Mouse (Mus musculus) megakaryocyte, adult 5-6 weeks (primary cell): ENCODE data around the gene Srrm3. TPM values are rescaled to one million over a fixed set of nuclear protein-coding genes. Genes with fewer than 3 reads are reported as not detected.
A peak's percentile ranks its signal among the peaks of the same experiment; 100 is the strongest.

ENCODE experiments used
- ATAC-seq: 2 replicates; pipeline ENCODE4 v1.8.0; 2016; ENCODE audit warnings: mild to moderate bottlenecking, inconsistent platforms; ENCODE audit not compliant: poor library complexity, severe bottlenecking
- total RNA-seq, 2 experiments: library from RNA; stranded (forward) in 1 of 2; stranded (reverse) in 1 of 2; fragments of 153-499, 151-499 nt in 1 of 2; fragments of 221-1000, 200-1000 nt in 1 of 2; gene quantifications; 2 replicates each; pipeline versions ENCODE4 v1.2.3 to v1.2.4; 2015 to 2017

The Srrm3 gene
- total RNA-seq, 2 experiments from 2014 or later, result not detected

- ATAC-seq, result no peak
Observed at GRCm38 (mm10) chr5:135903058-135903457, 96.4 kb downstream of the Srrm3 start.

- peak; percentile 76 for ATAC-seq
Observed at GRCm38 (mm10) chr5:135903551-135904151, 97.0 kb downstream of the Srrm3 start.

- ATAC-seq, result no peak
Observed at GRCm38 (mm10) chr5:135904259-135904658, 97.6 kb downstream of the Srrm3 start.

GRCm38 (mm10) chr5:135905320-135906225 lies 98.9 kb downstream of the Srrm3 start:
- ATAC-seq, result no peak

DNA sequence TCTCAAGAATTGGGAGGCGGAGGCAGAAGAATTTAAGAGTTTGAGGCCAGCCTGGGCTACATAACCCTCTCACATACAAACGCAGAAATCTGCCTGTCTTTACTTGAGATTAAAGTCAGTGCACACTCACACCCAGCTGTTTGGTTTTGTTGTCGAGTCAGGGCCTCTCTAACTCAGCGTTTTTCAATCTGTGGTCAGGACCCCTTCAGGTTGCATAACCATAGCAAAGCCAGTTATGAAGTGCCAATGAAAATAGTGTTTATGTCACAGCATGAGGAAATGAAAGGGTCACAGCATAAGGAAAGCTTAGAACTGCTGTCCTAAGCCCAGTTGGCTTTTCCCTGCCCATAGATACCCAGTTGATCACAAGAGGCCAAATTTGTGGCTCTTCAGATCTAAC lies 100.2 kb downstream of the Srrm3 start:
- peak; percentile 56 for ATAC-seq

- no peak for ATAC-seq
Observed at GRCm38 (mm10) chr5:135907256-135907655, 100.6 kb downstream of the Srrm3 start.

- ATAC-seq, result no peak
Observed at GRCm38 (mm10) chr5:135908185-135908584, 101.5 kb downstream of the Srrm3 start.

DNA sequence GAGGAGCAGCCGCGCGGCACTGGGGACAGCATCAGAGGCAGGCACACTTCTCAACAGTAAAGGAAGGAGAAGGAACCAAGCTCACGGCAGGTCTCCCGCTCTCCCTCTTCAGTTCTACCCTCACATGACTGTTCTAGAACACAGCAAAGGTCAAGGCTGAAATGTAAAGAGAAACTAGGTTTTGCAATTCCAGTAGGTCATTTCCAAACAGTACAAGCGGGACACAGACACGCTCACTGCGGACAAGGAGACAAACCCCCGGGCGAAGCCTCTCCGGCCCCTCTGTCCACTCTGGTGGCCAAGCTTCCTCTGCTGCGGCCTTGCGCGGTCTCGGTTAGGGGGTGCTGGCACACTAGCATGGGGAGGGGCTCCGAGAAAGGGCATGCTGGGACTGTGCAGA lies 102.3 kb downstream of the Srrm3 start:
- no peak; the same call in 1 of the 2 replicates for ATAC-seq

DNA sequence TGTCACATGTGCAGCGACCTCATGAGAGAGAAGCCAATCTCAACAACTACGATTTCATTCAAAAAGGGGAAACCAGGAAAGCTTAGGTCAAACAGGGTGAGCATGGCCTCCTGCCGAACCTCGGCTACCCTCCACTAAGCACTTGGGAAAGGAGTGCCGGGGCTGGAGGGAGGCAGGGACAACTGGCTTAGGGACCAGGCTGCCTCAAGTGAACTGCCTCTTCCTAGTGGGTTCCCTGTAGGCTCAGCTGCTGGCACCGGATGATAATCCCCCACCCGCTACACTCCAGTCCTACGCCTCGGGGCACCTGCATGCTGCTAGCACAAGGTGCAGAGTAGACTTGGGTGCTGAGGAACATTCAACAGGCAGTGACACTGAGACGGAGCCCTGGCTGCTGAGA lies 103.0 kb downstream of the Srrm3 start:
- no peak for ATAC-seq

DNA sequence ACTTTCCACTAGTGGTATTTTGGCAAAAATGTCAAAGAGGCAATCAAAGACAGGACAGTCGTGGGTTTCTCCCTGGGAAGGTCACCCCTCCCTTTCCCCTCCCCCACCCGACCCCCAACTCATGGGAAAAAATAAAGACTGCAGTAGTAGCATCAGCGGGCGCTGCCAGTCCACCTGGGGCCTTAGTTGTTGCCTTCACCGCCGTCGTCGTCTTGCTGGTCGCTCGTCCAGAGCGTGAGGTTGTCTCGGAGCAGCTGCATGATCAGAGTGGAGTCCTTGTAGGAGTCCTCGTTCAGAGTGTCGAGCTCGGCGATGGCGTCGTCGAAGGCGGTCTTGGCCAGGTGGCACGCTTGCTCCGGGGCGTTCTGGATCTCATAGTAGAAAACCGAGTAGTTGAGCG lies 104.1 kb downstream of the Srrm3 start:
- no peak for ATAC-seq

GRCm38 (mm10) chr5:135911633-135912220 lies 105.0 kb downstream of the Srrm3 start:
- no peak for ATAC-seq

DNA sequence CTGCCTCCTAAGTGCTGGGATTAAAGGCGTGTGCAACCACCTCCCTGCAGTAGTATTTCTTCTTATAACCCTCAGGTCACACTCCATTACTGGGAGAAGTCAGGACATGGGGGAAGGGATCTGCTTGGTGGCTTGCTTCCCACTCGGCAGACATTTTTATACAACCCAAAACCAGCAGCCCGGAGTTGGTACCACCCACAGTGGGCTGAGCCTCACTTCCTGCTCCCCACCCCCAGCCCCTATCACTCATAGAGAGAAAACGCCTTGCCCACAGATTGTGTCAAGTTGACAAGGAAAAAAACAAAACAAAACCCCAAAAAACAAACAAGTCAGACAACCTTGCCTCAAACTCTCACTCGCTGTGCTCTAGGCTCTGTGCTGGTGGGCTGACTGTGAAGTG lies 106.5 kb downstream of the Srrm3 start:
- peak; percentile 36; the same call in 1 of the 2 replicates for ATAC-seq

- peak; percentile 20; the same call in 1 of the 2 replicates for ATAC-seq
Observed at GRCm38 (mm10) chr5:135914156-135914555, 107.5 kb downstream of the Srrm3 start.

GRCm38 (mm10) chr5:135916051-135916565 lies 109.4 kb downstream of the Srrm3 start:
- ATAC-seq, result peak; percentile 38; the same call in 1 of the 2 replicates

DNA sequence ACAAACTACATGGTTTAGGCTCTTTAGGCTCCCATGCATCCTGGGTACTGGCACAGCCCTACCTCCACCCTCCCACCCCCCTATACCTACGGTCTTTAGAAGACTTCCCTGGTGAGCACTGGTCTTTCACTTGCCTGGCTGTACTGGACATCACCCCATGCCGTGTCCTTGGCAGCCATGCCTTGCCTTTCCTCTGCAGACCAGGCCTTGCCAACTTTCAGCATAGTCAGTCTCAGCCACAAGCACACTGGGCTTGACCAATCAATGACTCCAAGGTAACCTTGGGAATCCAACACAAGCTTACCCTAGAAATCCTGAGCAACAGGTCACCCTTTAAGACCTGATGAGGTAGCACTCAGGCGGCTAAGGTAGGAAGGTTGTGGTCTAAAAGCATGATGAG lies 109.9 kb downstream of the Srrm3 start:
- no peak for ATAC-seq

DNA sequence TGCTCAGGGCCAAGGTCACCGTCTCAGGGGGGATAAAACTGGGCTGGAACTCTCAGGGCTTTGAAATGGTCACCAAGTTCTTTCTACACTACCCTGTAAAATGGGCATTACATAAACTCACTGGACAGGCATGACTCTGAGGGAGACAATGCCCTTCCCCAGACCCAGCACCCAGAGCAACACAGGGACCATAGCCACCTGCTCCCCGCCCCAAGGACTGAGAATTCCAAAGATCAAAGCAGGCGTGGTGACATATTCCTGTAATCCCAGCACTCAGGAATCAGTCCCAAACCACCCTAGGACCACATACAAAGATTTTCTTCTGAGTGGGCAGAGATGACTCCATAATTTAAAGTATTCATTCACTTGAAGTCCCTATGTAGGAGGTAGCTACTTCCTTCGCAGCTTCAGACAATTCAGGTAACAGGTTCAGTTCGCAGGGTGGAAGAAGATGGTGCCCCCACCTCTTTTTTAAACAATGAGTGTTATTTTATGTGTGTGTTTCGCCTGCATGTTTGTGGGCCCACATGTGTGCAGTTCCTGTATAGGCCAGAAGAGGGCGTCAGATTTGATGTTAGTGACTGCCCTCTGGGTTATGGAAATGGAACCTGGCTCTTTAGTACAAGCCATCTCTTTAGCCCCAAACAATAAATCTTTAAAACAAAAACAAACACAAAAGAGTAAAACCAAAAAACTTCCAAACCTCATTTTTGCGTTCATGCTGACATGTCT lies 110.8 kb downstream of the Srrm3 start:
- ATAC-seq, result no peak

DNA sequence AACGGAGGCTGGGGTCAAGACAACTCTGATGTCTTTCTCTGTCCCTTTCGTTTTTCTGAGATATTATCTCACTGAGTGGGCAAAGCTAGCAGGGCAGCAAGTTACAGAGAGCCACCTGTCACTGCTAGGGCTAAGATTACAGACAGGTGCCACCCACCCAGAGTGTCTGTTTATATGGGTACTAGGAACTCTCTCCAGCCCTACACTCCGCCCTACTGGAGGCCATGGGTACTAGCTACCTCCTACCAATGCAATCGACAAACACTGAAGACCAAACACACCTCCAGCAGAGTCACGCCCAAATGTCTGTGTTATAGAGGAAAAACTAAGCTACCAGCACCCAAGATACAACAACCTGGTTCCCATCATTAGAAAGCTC lies 111.4 kb downstream of the Srrm3 start:
- ATAC-seq, result no peak

- no peak for ATAC-seq
Observed at GRCm38 (mm10) chr5:135918593-135918992, 111.9 kb downstream of the Srrm3 start.

DNA sequence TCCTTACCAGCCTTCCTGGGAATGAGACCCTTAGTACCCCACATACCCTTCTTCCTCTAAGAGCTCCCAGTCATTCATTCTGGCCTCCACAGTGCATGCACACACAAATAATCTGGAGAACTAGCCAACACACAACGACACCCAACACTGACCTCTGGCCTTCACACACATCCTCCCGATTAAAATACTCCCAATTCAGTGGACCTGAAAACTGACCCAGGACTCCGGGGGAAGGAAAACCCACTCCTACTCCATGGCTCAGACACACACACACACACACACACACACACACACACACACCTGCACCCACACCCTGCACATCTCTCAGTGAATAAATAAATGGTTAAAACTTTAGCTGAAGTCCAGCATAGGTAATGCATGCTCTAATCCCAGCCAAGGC lies 113.2 kb downstream of the Srrm3 start:
- no peak for ATAC-seq

DNA sequence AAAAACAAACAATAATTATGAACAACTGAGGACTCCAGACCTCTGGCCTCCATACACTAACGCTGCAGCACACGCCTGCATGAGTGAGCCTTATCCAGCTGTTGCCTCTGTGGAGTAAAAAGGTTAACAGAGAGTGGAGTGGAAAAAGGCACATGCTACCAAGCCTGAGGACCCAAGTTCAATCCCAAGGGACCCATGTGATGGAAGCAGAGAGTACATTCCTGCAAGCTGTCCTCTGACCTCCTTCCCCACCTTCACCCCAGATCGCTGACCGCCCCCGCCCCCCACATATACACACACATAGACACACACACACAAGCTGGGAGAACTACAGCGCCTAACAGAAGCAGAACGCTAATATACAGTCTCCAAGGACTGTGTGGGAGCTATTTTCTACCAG lies 117.2 kb downstream of the Srrm3 start:
- no peak for ATAC-seq
